Mouse (Mus musculus): Measurements from ENCODE around the gene Abi1.

DNA sequence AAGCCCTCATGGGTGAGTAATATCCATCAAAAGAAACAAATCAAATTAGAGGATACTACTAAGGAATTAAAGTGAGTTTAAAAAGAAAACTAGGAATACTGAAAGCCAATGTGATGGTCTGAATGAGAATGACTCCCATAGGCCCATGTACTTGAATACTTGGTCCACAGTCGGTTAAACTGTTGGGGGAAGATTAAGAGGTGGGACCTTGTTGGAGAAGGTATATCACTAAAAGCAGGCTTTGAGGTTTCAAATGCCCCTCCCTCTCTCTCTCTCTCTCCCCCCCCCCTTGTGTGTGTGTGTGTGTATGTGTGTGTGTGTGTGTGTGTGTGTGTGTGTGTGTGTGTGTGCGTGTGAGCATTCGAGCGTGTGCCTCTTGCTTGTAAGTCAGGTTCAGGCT is 9.4 kb downstream of the Abi1 start:
- TF ChIP-seq CTCF (IDR thresholded peaks at IDR 0.05; ENCODE audit: control insufficient read depth, insufficient read depth, low read length) = no peak
- TF ChIP-seq POLR2A (IDR thresholded peaks at IDR 0.05; ENCODE audit: borderline replicate concordance, control insufficient read depth, low read depth, low read length) = no peak
